20 mouse cellular contexts compared by ENCODE assay signal in genomic region chr4:108046136-108046535, GRCm38 (mm10). TPM values are rescaled to one million over a fixed set of nuclear protein-coding genes. Genes with fewer than 3 reads are reported as not detected.
DNase-seq lines count a peak whose midpoint lies in the region; ATAC-seq lines count a peak whose summit lies in the region.
"Had no signal": no experiment of that assay in that cellular context is flagged by ENCODE, and none has a peak within 500 bp of the region (broad histone marks: within the 10 kb centered on the region; RNA-seq: fewer than 3 reads in every experiment).

No protein-coding gene starts in this region.

- H3K4me2 ChIP-seq in embryonic facial prominence, embryonic 15.5 days (replicated peaks), result no peak overlapping the region
- no peak overlapping the region for H3K4me2 ChIP-seq in limb, embryonic 13.5 days (replicated peaks)
- H3K4me2 ChIP-seq: embryonic facial prominence, embryonic 12.5 days; heart, embryonic 12.5 days; intestine, embryonic 15.5 days; liver, embryonic 13.5 days; lung, embryonic 14.5 days; stomach, embryonic 15.5 days had no signal

- no peaks in the 10 kb centered on the region for H3K27me3 ChIP-seq in embryonic facial prominence, embryonic 15.5 days
- H3K27me3 ChIP-seq in limb, embryonic 13.5 days, result no peaks in the 10 kb centered on the region
- H3K27me3 ChIP-seq: embryonic facial prominence, embryonic 12.5 days; heart, embryonic 12.5 days; intestine, embryonic 15.5 days; liver, embryonic 13.5 days; stomach, embryonic 15.5 days had no signal

- 82% methylated on average over 8 of the region's 8 CpGs for WGBS in embryonic facial prominence, embryonic 15.5 days
- 72% methylated on average over 8 of the region's 8 CpGs for WGBS in limb, embryonic 13.5 days

- intact Hi-C loops in heart, postnatal 14 days (cut with DNase I), result no loop called here

- 0 out of 2 replicates have a peak overlapping the region, but pooled peaks have one; percentile 28 for H3K27ac ChIP-seq in embryonic facial prominence, embryonic 15.5 days (replicated peaks)
- peak overlapping the region; percentile 79 for H3K27ac ChIP-seq in limb, embryonic 13.5 days
- H3K27ac ChIP-seq: intestine, embryonic 15.5 days; liver, embryonic 13.5 days; stomach, embryonic 15.5 days had no signal

- peak; percentile 45 for DNase-seq in gastrocnemius, postnatal 10 days
- no peak for DNase-seq in gastrocnemius, adult 8-10 months (ENCODE audit: low spot score in 2 of 2)
- peak; percentile 35 to 41 for DNase-seq in heart, postnatal 14 days
- no peak for DNase-seq in heart, postnatal 4 days
- no peak for DNase-seq in neural tube, embryonic 10.5 days (ENCODE audit: extremely low spot score, low spot score)
- DNase-seq: B cell, adult 2 months; cerebellum, adult 2 months; liver, embryonic 13.5 days; lung, embryonic 14.5 days; lung, postnatal 36 days; retina, postnatal 1 day; thymus, adult 18-20 months; thymus, postnatal 4 days had no signal

- H3K9ac ChIP-seq in embryonic facial prominence, embryonic 15.5 days, result no peak overlapping the region
- no peak overlapping the region for H3K9ac ChIP-seq in limb, embryonic 13.5 days
- H3K9ac ChIP-seq: embryonic facial prominence, embryonic 12.5 days; heart, embryonic 12.5 days; intestine, embryonic 15.5 days; liver, embryonic 13.5 days; lung, embryonic 14.5 days; stomach, embryonic 15.5 days had no signal

- 0 out of 2 replicates have a peak, but pooled peaks cover 5% of the 10 kb centered on the region for H3K4me1 ChIP-seq in embryonic facial prominence, embryonic 15.5 days
- peaks cover 18% of the 10 kb centered on the region for H3K4me1 ChIP-seq in limb, embryonic 13.5 days
- H3K4me1 ChIP-seq: intestine, embryonic 15.5 days; stomach, embryonic 15.5 days had no signal

- H3K36me3 ChIP-seq in embryonic facial prominence, embryonic 15.5 days, result peaks cover 43% of the 10 kb centered on the region
- peaks cover 57% of the 10 kb centered on the region for H3K36me3 ChIP-seq in limb, embryonic 13.5 days

- no peak for ATAC-seq in embryonic facial prominence, embryonic 15.5 days (ENCODE audit: insufficient number of reproducible peaks, low FRiP score, low TSS enrichment, low read depth)
- ATAC-seq in limb, embryonic 13.5 days (ENCODE audit: low FRiP score, low read depth), result no peak
- ATAC-seq: forebrain, embryonic 16.5 days; intestine, embryonic 15.5 days had no signal

- no peak overlapping the region for H3K4me3 ChIP-seq in embryonic facial prominence, embryonic 15.5 days (replicated peaks)
- H3K4me3 ChIP-seq in limb, embryonic 13.5 days, result no peak overlapping the region
- H3K4me3 ChIP-seq: embryonic facial prominence, embryonic 12.5 days; heart, embryonic 12.5 days; intestine, embryonic 15.5 days; liver, embryonic 13.5 days; stomach, embryonic 15.5 days had no signal

- no peaks in the 10 kb centered on the region for H3K9me3 ChIP-seq in embryonic facial prominence, embryonic 15.5 days (replicated peaks)
- H3K9me3 ChIP-seq in limb, embryonic 13.5 days, result no peaks in the 10 kb centered on the region
- H3K9me3 ChIP-seq: embryonic facial prominence, embryonic 12.5 days; heart, embryonic 12.5 days; intestine, embryonic 15.5 days; liver, embryonic 13.5 days; stomach, embryonic 15.5 days had no signal

RNA-seq across cellular contexts. Expression of gene Podn, which starts 50.1 kb away (rescaled TPM):
- total RNA-seq in gastrocnemius, postnatal 10 days (2021), result 1 to 10 TPM; 7.6 to 9.7 TPM
- total RNA-seq in gastrocnemius, adult 8-10 months (2022), result 1 to 10 TPM; 5.1 to 7.9 (median 5.5) TPM
- 10 to 100 TPM; 16.0 to 31.0 TPM for total RNA-seq in heart, postnatal 14 days (2021)
- total RNA-seq in heart, postnatal 4 days (2021), result 10 to 100 TPM in 1 of 2 experiments, 1 to 10 TPM in 1; 10.0 to 10.8 TPM
- polyA plus RNA-seq in embryonic facial prominence, embryonic 15.5 days (2015; fragmentation: Nextera tagmentation; extraction: Ambion mirVana), result 4.5 and 5.5 TPM in 2 replicates
- polyA plus RNA-seq in limb, embryonic 13.5 days (2015; fragmentation: Nextera tagmentation; extraction: Ambion mirVana), result 1.0 and 1.4 TPM in 2 replicates

Comparison
In these comparisons a context has a peak if more than half of its experiments do, and no peak if none do; other contexts are left out.
1. DNase-seq: peak in gastrocnemius, postnatal 10 days (single experiment) and heart, postnatal 14 days (2 of 2); none in gastrocnemius, adult 8-10 months (0 of 2), heart, postnatal 4 days (single experiment) and neural tube, embryonic 10.5 days (single experiment).